Mouse (Mus musculus) CH12.LX (cell line): ENCODE results near the gene F7. TPM values are rescaled to one million over a fixed set of nuclear protein-coding genes. Genes with fewer than 3 reads are reported as not detected.

ENCODE experiments used
- DNase-seq: peaks from one replicate; pipeline ENCODE4 v3.0.0-alpha.2; 2013; ENCODE audit errors: extremely low read depth
- H3K27ac ChIP-seq: 2 replicates; pipeline ENCODE4 v1.5.1; 2012; ENCODE audit warnings: low read depth, mild to moderate bottlenecking, control low read depth, moderate library complexity; ENCODE audit not compliant: insufficient read depth
- H3K27me3 ChIP-seq: replicated peaks from 2 replicates; pipeline ENCODE3; 2012; ENCODE audit warnings: inconsistent platforms
- H3K36me3 ChIP-seq, 2 experiments: replicated peaks in 1 of 2; 2 replicates each; pipeline versions ENCODE3 to v1.6.1; 2012; ENCODE audit warnings: inconsistent platforms in 1 of 2, low read length in 1 of 2, mild to moderate bottlenecking in 1 of 2, mixed read lengths in 1 of 2, moderate library complexity in 1 of 2; ENCODE audit not compliant: control insufficient read depth in 1 of 2, insufficient read depth in 1 of 2
- H3K4me1 ChIP-seq, 2 experiments: 2 replicates each; pipeline ENCODE4 v1.6.1; 2012; ENCODE audit warnings: inconsistent platforms in 1 of 2, moderate library complexity in 1 of 2; ENCODE audit not compliant: insufficient read depth in 2 of 2, control insufficient read depth in 1 of 2
- H3K4me2 ChIP-seq: 2 replicates; pipeline ENCODE4 v1.6.1; 2012; ENCODE audit warnings: low read depth, mild to moderate bottlenecking, control low read depth; ENCODE audit not compliant: poor library complexity, insufficient read depth, severe bottlenecking
- H3K4me3 ChIP-seq, 3 experiments: fragments of 150-350 bp in 1 of 3; sonication (generic) in 1 of 3; replicated peaks in 1 of 3; 2 replicates each; pipeline versions ENCODE3 to v1.5.1; 2011 to 2012; ENCODE audit warnings: low read depth in 2 of 3, low read length in 2 of 3, mild to moderate bottlenecking in 2 of 3, moderate library complexity in 2 of 3, control low read depth in 1 of 3, improper control_type of control experiment in 1 of 3, inconsistent platforms in 1 of 3, mixed read lengths in 1 of 3; ENCODE audit not compliant: poor library complexity in 1 of 3
- H3K79me2 ChIP-seq: replicated peaks from 2 replicates; pipeline ENCODE4 v1.6.1; 2012; ENCODE audit warnings: mild to moderate bottlenecking, moderate library complexity; ENCODE audit not compliant: control insufficient read depth, poor library complexity, insufficient read depth, severe bottlenecking; ENCODE audit errors: extremely low read depth
- H3K9ac ChIP-seq: 2 replicates; pipeline ENCODE4 v1.6.1; 2012; ENCODE audit warnings: low read depth, mild to moderate bottlenecking, control low read depth, moderate library complexity; ENCODE audit not compliant: insufficient read depth
- H3K9me3 ChIP-seq: replicated peaks from 2 replicates; pipeline ENCODE3; 2012; ENCODE audit warnings: low read length, inconsistent platforms, mixed read lengths
- BHLHE40 ChIP-seq: IDR thresholded peaks from 2 replicates; pipeline ENCODE4 v1.6.1; 2011; ENCODE audit warnings: mild to moderate bottlenecking, low read depth, low read length, improper control_type of control experiment
- EP300 ChIP-seq: IDR thresholded peaks from 2 replicates; pipeline ENCODE4 v1.6.1; 2011; ENCODE audit warnings: low read length, improper control_type of control experiment
- ETS1 ChIP-seq: conservative IDR thresholded peaks from 2 replicates; pipeline ENCODE4 v1.6.1; 2012; ENCODE audit warnings: low read depth, mild to moderate bottlenecking, inconsistent platforms, low read length, improper control_type of control experiment, moderate library complexity
- HCFC1 ChIP-seq: IDR thresholded peaks from 2 replicates; pipeline ENCODE4 v1.6.1; 2012; ENCODE audit warnings: low read depth, mild to moderate bottlenecking, inconsistent platforms, low read length, improper control_type of control experiment
- IRF4 ChIP-seq: IDR thresholded peaks from 2 replicates; pipeline ENCODE4 v1.6.1; 2014; ENCODE audit warnings: low read depth, mild to moderate bottlenecking, inconsistent platforms, low read length, improper control_type of control experiment
- JUN ChIP-seq: IDR thresholded peaks from 2 replicates; pipeline ENCODE4 v1.6.1; 2011; ENCODE audit warnings: low read depth, mild to moderate bottlenecking, low read length, improper control_type of control experiment, moderate library complexity; ENCODE audit not compliant: insufficient read depth
- JUND ChIP-seq: conservative IDR thresholded peaks from 2 replicates; pipeline ENCODE4 v1.6.1; 2011; ENCODE audit warnings: low read depth, low read length, improper control_type of control experiment
- KAT2A ChIP-seq: IDR thresholded peaks from 2 replicates; pipeline ENCODE4 v1.6.1; 2012; ENCODE audit warnings: low read length, improper control_type of control experiment, inconsistent platforms; ENCODE audit not compliant: insufficient replicate concordance
- MAZ ChIP-seq: IDR thresholded peaks from 2 replicates; pipeline ENCODE4 v1.6.1; 2012; ENCODE audit warnings: low read depth, mild to moderate bottlenecking, inconsistent platforms, low read length, improper control_type of control experiment, moderate library complexity
- MEF2A ChIP-seq: IDR thresholded peaks from 2 replicates; pipeline ENCODE4 v1.6.1; 2014; ENCODE audit warnings: low read depth, mild to moderate bottlenecking, inconsistent platforms, low read length, improper control_type of control experiment, borderline replicate concordance
- MXI1 ChIP-seq: IDR thresholded peaks from 2 replicates; pipeline ENCODE4 v1.6.1; 2011; ENCODE audit warnings: mild to moderate bottlenecking, low read depth, low read length, improper control_type of control experiment
- MYC ChIP-seq: IDR thresholded peaks from 2 replicates; pipeline ENCODE4 v1.6.1; 2011; ENCODE audit warnings: low read depth, mild to moderate bottlenecking, improper control_type of control experiment, low read length
- NRF1 ChIP-seq: IDR thresholded peaks from 2 replicates; pipeline ENCODE4 v1.6.1; 2014; ENCODE audit warnings: low read depth, mild to moderate bottlenecking, inconsistent platforms, low read length, improper control_type of control experiment, moderate library complexity
- SMC3 ChIP-seq: IDR thresholded peaks from 2 replicates; pipeline ENCODE4 v1.6.1; 2011; ENCODE audit warnings: low read depth, low read length, improper control_type of control experiment
- TBP ChIP-seq: conservative IDR thresholded peaks from 2 replicates; pipeline ENCODE4 v1.6.1; 2011; ENCODE audit warnings: low read depth, low read length, improper control_type of control experiment
- TCF12 ChIP-seq: IDR thresholded peaks from 2 replicates; pipeline ENCODE4 v1.6.1; 2014; ENCODE audit warnings: low read depth, mild to moderate bottlenecking, inconsistent platforms, low read length, improper control_type of control experiment
- ZC3H11A ChIP-seq: IDR thresholded peaks from 2 replicates; pipeline ENCODE4 v1.6.1; 2012; ENCODE audit warnings: low read depth, mild to moderate bottlenecking, inconsistent platforms, low read length, improper control_type of control experiment
- ZKSCAN1 ChIP-seq: IDR thresholded peaks from 2 replicates; pipeline ENCODE4 v1.6.1; 2012; ENCODE audit warnings: low read depth, inconsistent platforms, low read length, improper control_type of control experiment, borderline replicate concordance
- dilution Hi-C: fragments of 300-500 bp; cut with MboI; formaldehyde crosslinking; loops from 2 replicates; pipeline ENCODE4 v1.14.3; 2020; ENCODE audit warnings: low sequenced_read_pairs; ENCODE audit not compliant: extremely low pct_unique_long_range_greater_than_20kb, extremely low pct_ligation_motif_present
- in situ Hi-C: fragments of 300-500 bp; cut with MboI; formaldehyde crosslinking; loops from 3 replicates; pipeline ENCODE4 v1.14.3; 2019; ENCODE audit warnings: low sequenced_read_pairs, low pct_ligation_motif_present, low pct_unique_long_range_greater_than_20kb, mixed read lengths
- polyA plus RNA-seq: library from polyadenylated mRNA; unstranded; fragments of >175 nt; gene quantifications from 2 replicates; pipeline ENCODE4 v1.2.1, GENCODE M21; 2012; ENCODE audit warnings: low read depth; ENCODE audit not compliant: insufficient read length
- total RNA-seq, 2 experiments: library from RNA; depleted of rRNA; stranded (reverse); fragments of 300-350 nt in 1 of 2; fragments of >200 nt in 1 of 2; gene quantifications; 2 replicates each; pipeline ENCODE4 v1.2.3; 2012 to 2014

F7 gene
- total and polyA plus RNA-seq, 3 experiments: not detected

DNA sequence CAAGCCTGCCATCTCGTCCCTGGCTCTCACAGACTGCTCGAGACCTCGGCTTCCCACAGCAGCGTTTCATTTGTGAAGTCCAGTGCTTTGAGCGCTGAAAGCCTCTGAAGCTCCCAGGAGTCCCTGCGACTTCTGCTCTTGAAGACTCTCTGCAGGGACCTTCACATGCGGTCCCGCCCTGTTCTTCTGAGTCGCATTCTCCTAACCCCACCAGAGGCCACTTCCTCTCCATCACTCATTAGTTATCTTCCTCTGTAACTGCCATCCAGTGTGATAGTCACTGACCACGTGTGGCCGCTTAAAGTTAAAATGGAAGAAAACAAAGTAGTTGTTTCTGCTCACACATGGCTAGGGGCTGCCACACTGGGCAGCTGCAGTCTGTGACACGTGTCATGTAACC, 48.5 kb upstream of the F7 start:
- DNase-seq: no peak
- H3K9me3 ChIP-seq: peaks cover 2% of the 10 kb centered on the region
- no peaks in the 10 kb centered on the region for H3K4me1 ChIP-seq
- H3K79me2 ChIP-seq: no peaks in the 10 kb centered on the region
- peaks cover 83% of the 10 kb centered on the region for H3K27me3 ChIP-seq
- H3K36me3 ChIP-seq: no peaks in the 10 kb centered on the region
- dilution Hi-C loops: no loop called here
- in situ Hi-C loops: loop anchor here (25.0 kb wide), 1 partner anchor 235 kb away; the partner anchor contains the start of gene Grtp1
- no peak overlapping the region for H3K27ac ChIP-seq
- no peak overlapping the region for H3K4me2 ChIP-seq
- no peak for TF ChIP-seq IRF4
- TF ChIP-seq ZC3H11A: no peak
- TF ChIP-seq MAZ: no peak
- TF ChIP-seq EP300: no peak
- no peak for TF ChIP-seq JUN
- peak; percentile 15; the same call in 1 of the 2 replicates for TF ChIP-seq BHLHE40
- TF ChIP-seq NRF1: no peak
- no peak for TF ChIP-seq KAT2A
- H3K9ac ChIP-seq: no peak overlapping the region
- no peak overlapping the region for H3K4me3 ChIP-seq

DNA sequence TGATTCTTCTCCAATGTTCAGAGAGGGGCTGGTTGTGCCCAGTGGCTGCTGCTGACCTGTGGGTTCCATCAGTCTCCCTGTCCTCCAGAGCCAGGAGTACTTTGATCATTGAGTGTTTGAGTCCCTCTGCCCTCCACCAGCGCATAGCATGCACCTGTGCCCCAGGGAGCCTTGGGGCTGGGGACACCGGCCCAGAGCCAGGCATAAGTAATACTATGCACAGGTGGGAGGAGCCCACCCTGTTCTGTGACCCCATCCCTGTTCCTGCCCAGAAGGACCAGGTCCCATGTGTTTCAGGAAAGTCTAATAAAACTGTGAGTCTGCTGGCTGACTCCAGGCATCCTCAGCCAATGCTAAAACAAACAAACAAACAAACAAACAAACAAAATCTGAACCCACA, 47.5 kb upstream of the F7 start:
- dilution Hi-C loops: no loop called here
- DNase-seq: no peak
- Histone ChIP-seq H3K36me3 (no peaks in the 10 kb centered on the region), H3K27me3 (peaks cover 87% of the 10 kb centered on the region), H3K4me3 (no peak overlapping the region), H3K79me2 (no peaks in the 10 kb centered on the region), H3K9ac (no peak overlapping the region), H3K4me2 (no peak overlapping the region), H3K9me3 (peaks cover 2% of the 10 kb centered on the region), H3K4me1 (no peaks in the 10 kb centered on the region), H3K27ac (no peak overlapping the region)
- in situ Hi-C loops: loop anchor here (25.0 kb wide), 1 partner anchor 234 kb away; the partner anchor contains the start of gene Grtp1
- TF ChIP-seq MEF2A (no peak), MYC (no peak), MAZ (no peak), TCF12 (no peak), TBP (no peak), SMC3 (no peak), MXI1 (no peak), JUND (no peak), ZKSCAN1 (no peak), ETS1 (no peak), HCFC1 (no peak)
